Mouse (Mus musculus) spleen, adult 2 months (tissue): Measurements from ENCODE around the gene Ugt1a8. TPM values are rescaled to one million over a fixed set of nuclear protein-coding genes. Genes with fewer than 3 reads are reported as not detected.
"Not testable (repeated sequence)": the region's sequence is repeated elsewhere in the genome, so short reads cannot be mapped to it uniquely, and the experiment has no call there.

Source experiments
- DNase-seq, 2 experiments: peaks; one replicate each; pipeline versions ENCODE4 v3.0.0 to v3.0.0-alpha.2; 2012 to 2021; ENCODE audit warnings: low spot score in 2 of 2, low read depth in 1 of 2
- H3K27ac ChIP-seq: fragments of 200-500 bp; 2 replicates; pipeline ENCODE4 v1.5.1; 2012; ENCODE audit warnings: low read length, inconsistent platforms; ENCODE audit not compliant: insufficient read depth
- H3K27me3 ChIP-seq: fragments of 200-500 bp; 2 replicates; pipeline ENCODE4 v1.6.1; 2012; ENCODE audit warnings: mild to moderate bottlenecking, moderate library complexity, low read length, inconsistent platforms; ENCODE audit not compliant: control insufficient read depth, insufficient read depth
- H3K36me3 ChIP-seq: fragments of 200-500 bp; 2 replicates; pipeline ENCODE4 v1.6.1; 2012; ENCODE audit warnings: mild to moderate bottlenecking, low read length, inconsistent platforms; ENCODE audit not compliant: control insufficient read depth, insufficient read depth
- H3K4me1 ChIP-seq: fragments of 200-500 bp; 2 replicates; pipeline ENCODE4 v1.6.1; 2011; ENCODE audit warnings: inconsistent platforms; ENCODE audit not compliant: control insufficient read depth, insufficient read depth, insufficient read length
- H3K4me3 ChIP-seq: fragments of 200-500 bp; 2 replicates; pipeline ENCODE4 v1.5.1; 2011; ENCODE audit warnings: mild to moderate bottlenecking, inconsistent platforms; ENCODE audit not compliant: insufficient read depth, insufficient read length; ENCODE audit errors: extremely low read depth
- CTCF ChIP-seq: fragments of 200-500 bp; IDR thresholded peaks from 2 replicates; pipeline ENCODE4 v1.5.1; 2011; ENCODE audit warnings: mild to moderate bottlenecking, inconsistent platforms; ENCODE audit not compliant: insufficient read depth, insufficient read length, insufficient replicate concordance; ENCODE audit errors: extremely low read depth
- POLR2A ChIP-seq: fragments of 200-500 bp; IDR thresholded peaks from 2 replicates; pipeline ENCODE4 v1.6.1; 2011; ENCODE audit warnings: low read depth, low read length, inconsistent platforms
- WGBS: fragments of 180-500 bp; shearing (Covaris S2); methylation state at CpG from one replicate; pipeline ENCODE4 v1.1.7; 2018; 5-methylcytosine and 5-hydroxymethylcytosine counted together
- polyA plus RNA-seq: library from polyadenylated mRNA; depleted of rRNA; stranded (reverse); fragments of >200 nt; gene quantifications from 2 replicates; pipeline ENCODE4 v1.2.3, GENCODE M21; 2012

Ugt1a8 gene
- polyA plus RNA-seq, 1 experiment, result not detected

DNA sequence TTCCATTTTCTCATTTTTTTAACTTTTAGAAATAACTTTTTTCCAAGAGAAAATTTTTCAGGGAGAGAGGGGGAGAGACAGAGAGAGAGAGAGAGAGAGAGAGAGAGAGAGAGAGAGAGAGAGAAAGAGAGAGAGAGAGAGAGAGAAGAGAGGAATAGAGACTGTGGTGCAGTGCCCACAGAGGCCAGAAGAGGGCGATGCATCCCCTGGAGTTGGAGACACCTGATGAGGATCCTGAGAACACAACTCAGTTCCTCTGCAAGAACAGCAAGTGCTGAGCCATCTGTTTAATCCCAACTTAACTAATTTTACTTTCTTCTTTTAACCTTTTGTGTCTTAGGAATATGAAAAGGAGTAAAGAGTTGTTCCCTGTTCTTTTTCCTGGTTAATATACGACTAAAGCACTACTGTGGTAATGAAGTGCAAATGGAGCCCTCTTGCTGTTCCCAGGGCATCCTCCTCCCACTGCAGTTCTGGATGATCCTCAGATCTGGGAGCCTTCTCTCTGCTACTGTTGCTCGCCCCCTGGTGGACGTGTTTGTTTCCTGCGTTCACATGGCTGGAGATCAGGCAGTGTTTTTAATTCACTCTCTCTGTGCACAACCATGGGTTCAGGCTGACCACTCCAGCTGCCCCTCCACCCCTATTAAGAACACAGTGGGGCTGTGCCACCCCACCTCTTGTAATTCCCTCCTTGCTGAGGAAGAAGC lies 56.5 kb downstream of the Ugt1a8 start:
- WGBS, result 27% methylated on average over 5 of the region's 5 CpGs
- not testable (repeated sequence) for H3K27me3 ChIP-seq, H3K27ac ChIP-seq, H3K36me3 ChIP-seq, H3K4me1 ChIP-seq, H3K4me3 ChIP-seq
- TF ChIP-seq CTCF, result peak; percentile 26; the same call in 1 of the 2 replicates
- DNase-seq, result peak in 1 of 2 experiments; percentile 17

DNA sequence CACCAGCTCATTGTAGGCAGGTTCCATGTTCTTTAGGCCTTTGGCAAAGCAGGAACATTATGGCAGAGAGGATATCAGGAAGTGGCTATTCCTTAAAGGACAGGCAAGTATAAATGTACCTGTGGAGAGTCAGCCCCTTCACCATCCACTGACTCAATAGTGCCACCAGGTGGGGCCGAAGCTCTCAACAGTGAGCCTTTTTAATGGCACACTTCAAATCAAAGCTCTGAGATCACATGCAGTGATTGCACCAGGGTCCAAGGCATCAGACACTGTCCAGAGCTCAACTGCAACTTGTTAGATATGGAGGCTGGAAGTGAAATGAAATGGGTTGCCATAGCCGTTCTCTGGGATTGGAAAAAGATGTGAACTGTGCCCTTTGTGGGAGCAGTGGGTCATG lies 57.7 kb downstream of the Ugt1a8 start:
- H3K36me3 ChIP-seq, DNase-seq, H3K27ac ChIP-seq, H3K4me1 ChIP-seq, H3K27me3 ChIP-seq, H3K4me3 ChIP-seq: not testable (repeated sequence)
- 81% methylated on average over 2 of the region's 2 CpGs for WGBS

DNA sequence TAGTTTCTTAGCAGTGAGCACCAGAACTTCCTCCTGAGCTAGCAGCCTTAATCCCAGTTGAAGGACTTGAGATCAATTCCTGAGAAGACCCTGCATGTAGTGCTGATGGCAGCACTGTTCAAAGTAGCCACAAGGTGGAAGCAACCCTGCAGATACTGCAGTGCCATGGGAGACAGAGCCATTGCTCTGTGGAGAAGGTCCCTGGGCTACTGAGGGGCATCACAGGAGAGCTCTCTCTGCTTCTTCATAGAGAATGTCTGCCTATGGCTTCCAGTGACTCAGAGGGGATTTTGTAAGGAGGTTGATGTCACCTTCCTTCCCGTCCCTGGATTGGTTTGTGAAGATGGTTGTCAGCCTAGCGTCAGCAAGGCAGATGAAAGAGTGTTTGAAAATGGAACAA lies 62.5 kb downstream of the Ugt1a8 start:
- DNase-seq, H3K4me1 ChIP-seq, H3K4me3 ChIP-seq, H3K27ac ChIP-seq, H3K36me3 ChIP-seq, H3K27me3 ChIP-seq: not testable (repeated sequence)
- 91% methylated on average over 2 of the region's 2 CpGs for WGBS

DNA sequence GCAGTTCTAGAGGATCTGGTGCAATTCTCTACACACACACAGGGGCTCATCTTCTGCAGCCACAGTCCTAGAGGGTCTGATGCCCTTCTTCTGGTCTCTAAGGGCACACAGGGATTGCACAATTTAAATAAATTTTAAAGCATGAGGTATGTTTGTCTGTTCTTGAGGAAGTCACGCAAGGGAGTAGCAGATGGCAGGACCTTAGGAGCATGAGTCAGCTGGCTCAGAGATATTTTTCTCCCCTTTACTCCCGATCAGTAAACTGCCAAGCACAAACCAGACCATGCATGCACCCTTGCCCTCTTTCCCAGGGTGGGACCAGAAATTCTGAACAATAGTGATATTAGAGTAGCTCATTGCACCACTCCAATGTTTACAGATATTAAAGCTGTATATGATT lies 70.8 kb downstream of the Ugt1a8 start:
- 50% methylated on average over 2 of the region's 2 CpGs for WGBS
- Histone ChIP-seq H3K4me3 (no peak overlapping the region), H3K27me3 (no peaks in the 10 kb centered on the region), H3K27ac (no peak overlapping the region), H3K36me3 (no peaks in the 10 kb centered on the region), H3K4me1 (no peaks in the 10 kb centered on the region)
- DNase-seq, result no peak
- TF ChIP-seq POLR2A (no peak), CTCF (no peak)

DNA sequence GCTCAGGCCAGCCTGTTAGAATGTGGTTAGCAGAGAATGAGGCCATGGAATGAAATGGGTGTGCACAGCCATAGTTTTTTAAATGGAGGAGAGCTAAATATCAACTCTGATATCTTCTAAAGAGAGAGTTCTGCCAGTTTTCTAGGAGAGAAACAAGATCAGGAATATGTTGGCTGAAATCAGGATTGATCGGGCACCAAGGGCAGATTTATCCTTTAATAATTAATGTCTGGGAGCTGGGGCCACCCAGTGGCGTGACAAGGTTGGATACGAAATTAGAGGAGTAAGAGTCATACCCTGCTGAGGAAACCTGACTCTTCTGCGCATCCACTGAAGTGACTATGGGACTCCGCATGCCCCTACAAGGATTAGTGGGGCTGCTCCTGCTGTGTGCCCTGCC lies 78.1 kb downstream of the Ugt1a8 start, which contains the start of gene Ugt1a5:
Gene Ugt1a5, plus strand, starts transcription at position 302 of the 400 bp plus-strand sequence.
- no peaks in the 10 kb centered on the region for H3K4me1 ChIP-seq
- no peaks in the 10 kb centered on the region for H3K36me3 ChIP-seq
- no peak within 1 kb of the TSS for H3K27ac ChIP-seq
- TF ChIP-seq CTCF (no peak), POLR2A (no peak)
- H3K27me3 ChIP-seq, result no peaks in the 10 kb centered on the region
- H3K4me3 ChIP-seq, result no peak within 1 kb of the TSS
- no peak for DNase-seq
- 94% methylated on average over 5 of the region's 5 CpGs for WGBS

DNA sequence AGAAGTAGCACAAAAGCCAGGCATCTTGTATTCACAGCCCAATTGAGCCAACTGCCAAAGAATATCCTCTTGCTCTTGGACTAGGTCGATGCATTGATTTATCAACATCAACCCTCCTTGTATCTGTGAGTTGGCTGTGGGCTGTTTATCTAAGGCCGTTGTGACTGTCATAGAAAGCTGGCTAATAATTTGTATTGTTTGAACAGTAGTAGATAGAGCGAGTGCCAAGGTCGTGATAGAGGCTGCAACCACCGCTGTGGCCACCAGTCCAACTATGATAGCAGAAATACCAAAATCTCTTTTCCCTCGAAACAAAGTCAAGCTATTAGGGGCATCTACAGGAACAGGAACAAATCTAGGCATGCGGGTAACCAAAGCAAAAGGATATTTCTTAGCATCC lies 84.6 kb downstream of the Ugt1a8 start:
- 80% methylated on average over 7 of the region's 7 CpGs for WGBS
- not testable (repeated sequence) for H3K27ac ChIP-seq, DNase-seq, H3K4me1 ChIP-seq, H3K4me3 ChIP-seq, H3K36me3 ChIP-seq, H3K27me3 ChIP-seq

DNA sequence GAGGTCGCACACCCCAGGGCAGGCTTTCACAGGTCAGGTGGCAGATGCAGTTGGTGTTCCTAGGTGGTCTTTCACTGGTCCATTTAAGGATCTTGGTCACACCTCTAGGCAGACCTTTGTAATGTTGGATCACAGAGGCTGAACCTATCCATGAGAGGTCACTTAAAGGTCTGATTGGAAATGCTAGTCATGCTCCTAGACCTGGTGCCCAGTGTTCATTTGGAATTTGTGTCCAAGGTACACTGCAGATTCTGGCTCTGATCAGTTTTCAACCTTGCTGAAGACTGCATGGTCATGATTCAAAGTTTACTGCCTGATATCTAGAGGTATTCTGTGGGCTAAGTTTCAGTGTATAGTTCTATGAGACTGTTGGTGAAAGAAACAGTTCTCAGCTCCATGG lies 92.0 kb downstream of the Ugt1a8 start:
- TF ChIP-seq POLR2A, result no peak
- TF ChIP-seq CTCF, result no peak
- Histone ChIP-seq H3K36me3 (no peaks in the 10 kb centered on the region), H3K4me3 (no peak overlapping the region), H3K4me1 (no peaks in the 10 kb centered on the region), H3K27ac (no peak overlapping the region), H3K27me3 (no peaks in the 10 kb centered on the region)
- WGBS, result 95% methylated on average over 1 of the region's 1 CpGs
- DNase-seq, result no peak
